Mouse (Mus musculus) liver, embryonic 14.5 days (tissue): ENCODE measurements around the gene Acer3. TPM values are rescaled to one million over a fixed set of nuclear protein-coding genes. Genes with fewer than 3 reads are reported as not detected.
"Not testable (repeated sequence)": the region's sequence is repeated elsewhere in the genome, so short reads cannot be mapped to it uniquely, and the experiment has no call there.

ENCODE experiments used
- ATAC-seq: fragments of 200-750 bp; cut with Nextera tagmentation; 2 replicates; pipeline ENCODE4 v1.8.0; 2017; ENCODE audit warnings: moderate number of reproducible peaks, mild to moderate bottlenecking, moderate library complexity; ENCODE audit not compliant: insufficient read depth
- DNase-seq, 3 experiments: peaks; one replicate each; pipeline ENCODE4 v3.0.0-alpha.2; 2012 to 2013; ENCODE audit warnings: low read depth in 3 of 3, low spot score in 3 of 3
- H3K27ac ChIP-seq: fragments of 300-500 bp; sonication (generic); 2 replicates; pipeline ENCODE4 v1.5.1; 2014; ENCODE audit warnings: moderate library complexity, mild to moderate bottlenecking, control low read depth, inconsistent platforms
- H3K27me3 ChIP-seq: fragments of 300-500 bp; sonication (generic); 2 replicates; pipeline ENCODE4 v1.6.1; 2014; ENCODE audit warnings: mild to moderate bottlenecking, low read length, moderate library complexity; ENCODE audit not compliant: control insufficient read depth, insufficient read depth
- H3K36me3 ChIP-seq: fragments of 300-500 bp; sonication (generic); replicated peaks from 2 replicates; pipeline ENCODE4 v1.6.1; 2014; ENCODE audit warnings: low read depth; ENCODE audit not compliant: control insufficient read depth, insufficient read depth
- H3K4me1 ChIP-seq, 2 experiments: fragments of 200-500 bp in 1 of 2; fragments of 300-500 bp in 1 of 2; sonication (generic) in 1 of 2; replicated peaks; 2 replicates each; pipeline ENCODE4 v1.6.1; 2012 to 2014; ENCODE audit warnings: antibody characterized with exemption in 1 of 2, inconsistent platforms in 1 of 2, low read length in 1 of 2; ENCODE audit not compliant: control insufficient read depth in 2 of 2, insufficient read depth in 2 of 2
- H3K4me2 ChIP-seq: fragments of 300-500 bp; sonication (generic); 2 replicates; pipeline ENCODE4 v1.6.1; 2014; ENCODE audit warnings: low read depth, mild to moderate bottlenecking, control low read depth, moderate library complexity
- H3K4me3 ChIP-seq, 2 experiments: fragments of 200-500 bp in 1 of 2; fragments of 300-500 bp in 1 of 2; sonication (generic) in 1 of 2; 2 replicates each; pipeline ENCODE4 v1.5.1; 2012 to 2014; ENCODE audit warnings: low read depth in 2 of 2, low read length in 2 of 2, mild to moderate bottlenecking in 2 of 2, control low read depth in 1 of 2, inconsistent platforms in 1 of 2, moderate library complexity in 1 of 2; ENCODE audit not compliant: insufficient read depth in 1 of 2
- H3K9ac ChIP-seq: fragments of 300-500 bp; sonication (generic); replicated peaks from 2 replicates; pipeline ENCODE4 v1.6.1; 2014; ENCODE audit warnings: mild to moderate bottlenecking, control low read depth, moderate library complexity
- H3K9me3 ChIP-seq: fragments of 300-500 bp; sonication (generic); 2 replicates; pipeline ENCODE4 v1.6.1; 2016; ENCODE audit warnings: low read length, mixed read lengths; ENCODE audit not compliant: control insufficient read depth
- CTCF ChIP-seq: IDR thresholded peaks from 2 replicates; pipeline ENCODE4 v1.5.1; 2016; ENCODE audit warnings: antibody characterized with exemption, low read depth, control low read depth
- EP300 ChIP-seq: IDR thresholded peaks from 2 replicates; pipeline ENCODE4 v1.6.1; 2016; ENCODE audit warnings: antibody characterized with exemption, low read depth
- WGBS: fragments of 180-500 bp; shearing (Covaris S2); extraction: QIAGEN DNeasy Blood & Tissue Kit; methylation state at CpG from one replicate; pipeline ENCODE4 v1.1.7; 2014; ENCODE audit not compliant: insufficient replicate concordance; 5-methylcytosine and 5-hydroxymethylcytosine counted together
- polyA plus RNA-seq, 2 experiments: library from polyadenylated mRNA; depleted of rRNA in 1 of 2; stranded (reverse) in 1 of 2; unstranded in 1 of 2; fragments of >200 nt; fragmentation: Nextera tagmentation in 1 of 2; extraction: Ambion mirVana in 1 of 2; gene quantifications; 2 replicates each; pipeline versions ENCODE4 v1.2.1 to v1.2.3; 2012 to 2014

The Acer3 gene
- polyA plus RNA-seq, 2 experiments, result 13.8 to 24.0 TPM

DNA sequence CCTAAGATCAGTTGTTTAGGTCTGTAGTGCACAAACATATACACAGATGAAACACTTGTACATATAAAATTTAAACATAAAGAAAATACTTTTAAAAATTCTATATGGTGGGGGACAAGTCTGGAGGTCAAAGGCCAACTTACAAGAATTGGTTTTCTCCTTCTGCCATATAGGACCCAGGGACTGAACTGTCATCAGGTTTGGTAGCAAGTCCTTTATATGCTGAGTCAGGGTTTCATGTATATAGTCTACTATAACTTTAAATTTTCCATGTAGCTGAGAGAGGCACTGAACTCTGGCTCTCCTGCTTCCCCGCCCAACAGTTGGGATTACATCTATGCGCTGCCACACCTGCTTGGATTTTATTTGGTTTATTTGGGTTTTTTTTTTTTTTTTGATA is 132.8 kb downstream of the Acer3 start:
- DNase-seq (no peak), ATAC-seq (no peak)
- no peak overlapping the region for H3K4me2 ChIP-seq
- peaks cover 13% of the 10 kb centered on the region for H3K27me3 ChIP-seq
- 77% methylated on average over 2 of the region's 2 CpGs for WGBS
- H3K4me1 ChIP-seq, result peaks cover 5 to 10% of the 10 kb centered on the region in 2 experiments; a peak in 3 of 4 replicates
- H3K27ac ChIP-seq, result no peak overlapping the region
- TF ChIP-seq EP300 (no peak), CTCF (no peak)
- H3K36me3 ChIP-seq, result no peaks in the 10 kb centered on the region
- no peaks in the 10 kb centered on the region for H3K9me3 ChIP-seq
- no peak overlapping the region for H3K4me3 ChIP-seq
- no peak overlapping the region for H3K9ac ChIP-seq

- H3K27ac ChIP-seq, H3K4me1 ChIP-seq, ATAC-seq, H3K9ac ChIP-seq, H3K27me3 ChIP-seq, H3K4me2 ChIP-seq, H3K4me3 ChIP-seq, H3K9me3 ChIP-seq, H3K36me3 ChIP-seq, DNase-seq: not testable (repeated sequence)
- WGBS, result 44% methylated on average over 3 of the region's 3 CpGs
These were observed 133.7 kb downstream of the Acer3 start for GRCm38 (mm10) chr7:98187332-98187731.

DNA sequence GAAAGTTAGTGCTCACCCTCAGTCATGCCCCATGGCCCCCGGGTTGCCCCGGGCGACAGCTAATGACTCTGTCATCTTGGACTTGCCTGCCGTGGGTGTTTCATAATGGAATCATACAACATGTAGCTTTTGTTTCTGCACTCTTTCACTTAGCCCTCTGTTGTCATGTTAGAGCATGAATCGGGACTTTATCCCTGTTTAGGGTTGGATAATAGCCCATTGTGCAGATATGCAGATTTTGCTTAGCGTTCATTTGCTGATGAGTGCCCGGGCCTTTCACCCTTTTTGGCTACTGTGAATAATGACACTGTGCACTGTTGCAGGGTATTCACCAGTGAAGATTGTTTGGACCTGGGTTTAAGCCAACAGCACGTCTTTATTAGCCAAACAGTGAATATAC is 134.4 kb downstream of the Acer3 start:
- no peak for ATAC-seq
- Histone ChIP-seq H3K27ac (no peak overlapping the region), H3K4me3 (no peak overlapping the region), H3K9me3 (no peaks in the 10 kb centered on the region), H3K4me2 (no peak overlapping the region), H3K27me3 (no peaks in the 10 kb centered on the region), H3K36me3 (no peaks in the 10 kb centered on the region), H3K4me1 (peaks cover 5 to 10% of the 10 kb centered on the region in 2 experiments; a peak in 3 of 4 replicates), H3K9ac (no peak overlapping the region)
- 71% methylated on average over 8 of the region's 8 CpGs for WGBS
- DNase-seq, result no peak
- TF ChIP-seq CTCF (no peak), EP300 (no peak)

DNA sequence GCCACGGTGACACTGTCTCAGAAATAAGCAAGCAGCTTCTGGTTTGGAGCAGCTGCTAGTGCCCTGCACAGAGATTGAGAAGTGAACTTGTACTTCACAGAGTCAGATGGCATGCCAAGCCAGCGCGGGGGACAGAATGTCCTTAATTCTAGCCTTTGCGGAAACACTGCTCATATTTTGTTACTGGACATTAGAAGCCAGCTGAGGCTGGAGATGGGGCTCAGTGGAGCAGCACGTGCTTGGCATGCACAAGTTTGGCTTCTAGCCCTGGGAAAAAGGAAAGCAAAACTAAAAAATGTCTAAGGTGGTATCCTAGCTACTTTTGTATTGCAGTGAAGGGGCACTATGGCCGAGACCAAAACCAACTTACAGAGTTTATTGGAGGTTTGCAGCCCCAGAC is 135.7 kb downstream of the Acer3 start:
- DNase-seq, result no peak
- H3K27me3 ChIP-seq, result no peaks in the 10 kb centered on the region
- 76% methylated on average over 6 of the region's 6 CpGs for WGBS
- H3K4me2 ChIP-seq, result no peak overlapping the region
- H3K36me3 ChIP-seq, result no peaks in the 10 kb centered on the region
- ATAC-seq, result no peak
- H3K27ac ChIP-seq, result no peak overlapping the region
- H3K4me3 ChIP-seq, result no peak overlapping the region
- no peaks in the 10 kb centered on the region for H3K9me3 ChIP-seq
- no peak overlapping the region for H3K9ac ChIP-seq
- no peak for TF ChIP-seq CTCF
- H3K4me1 ChIP-seq, result peaks cover 5 to 9% of the 10 kb centered on the region in 2 experiments

- H3K4me1 ChIP-seq, result peaks cover 24 to 48% of the 10 kb centered on the region in 2 experiments
These were observed 142.3 kb downstream of the Acer3 start for GRCm38 (mm10) chr7:98178560-98179231.

More at GRCm38 (mm10) chr7:98178560-98179231, 142.3 kb downstream of the Acer3 start:
- DNase-seq (no peak), ATAC-seq (peak; percentile 12; the same call in 1 of the 2 replicates)
- Histone ChIP-seq H3K9ac (peak overlapping the region; percentile 88), H3K27ac (peak overlapping the region; percentile 63), H3K36me3 (no peaks in the 10 kb centered on the region; the same call in 1 of the 2 replicates), H3K4me3 (peak overlapping the region; percentile 61 to 95), H3K27me3 (no peaks in the 10 kb centered on the region), H3K9me3 (no peaks in the 10 kb centered on the region), H3K4me2 (peak overlapping the region; percentile 94)
- TF ChIP-seq CTCF, result no peak
- TF ChIP-seq EP300, result no peak
- WGBS, result 78% methylated on average over 5 of the region's 5 CpGs
